Mouse (Mus musculus) layer of hippocampus, postnatal 25 days (tissue): ENCODE results near the gene Lbhd2. TPM values are rescaled to one million over a fixed set of nuclear protein-coding genes. Genes with fewer than 3 reads are reported as not detected.
A peak's percentile ranks its signal among the peaks of the same experiment; 100 is the strongest.

Experiments
- DNase-seq, 2 experiments: peaks; one replicate each; pipeline ENCODE4 v3.0.0; 2022; ENCODE audit warnings: mixed read lengths in 2 of 2, low spot score in 1 of 2; ENCODE audit errors: extremely low spot score in 1 of 2
- total RNA-seq, 2 experiments: library from RNA; stranded (reverse); gene quantifications; 2 replicates each; pipeline ENCODE4 v1.2.3; 2021

Gene Lbhd2
- total RNA-seq = under 1 TPM in 1 of 2 experiments, not detected in 1; 0.86 TPM

DNA sequence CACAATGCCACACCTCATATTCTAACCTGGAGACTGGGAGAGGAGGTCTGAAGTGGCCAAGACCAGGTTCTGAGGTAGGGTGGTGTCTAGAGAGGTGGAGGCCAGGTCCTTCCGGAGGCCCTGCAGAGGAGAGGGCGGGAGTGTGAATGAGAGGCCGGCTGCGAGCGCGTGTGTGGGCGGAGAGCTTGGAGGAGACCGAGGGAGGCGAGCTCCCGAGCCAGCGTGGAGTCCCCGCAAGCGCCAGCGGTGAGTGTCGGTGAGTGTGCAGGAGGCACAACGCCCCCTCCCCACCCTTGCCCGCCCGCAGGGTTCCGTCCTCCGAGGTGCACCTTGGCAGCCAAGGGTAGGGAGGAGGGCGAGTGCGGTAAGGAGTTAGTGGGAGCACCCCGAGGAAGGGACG is at the start of gene Lbhd2:
Gene Lbhd2, plus strand, starts transcription at position 188 of the 400 bp plus-strand sequence.
- no peak for DNase-seq

DNA sequence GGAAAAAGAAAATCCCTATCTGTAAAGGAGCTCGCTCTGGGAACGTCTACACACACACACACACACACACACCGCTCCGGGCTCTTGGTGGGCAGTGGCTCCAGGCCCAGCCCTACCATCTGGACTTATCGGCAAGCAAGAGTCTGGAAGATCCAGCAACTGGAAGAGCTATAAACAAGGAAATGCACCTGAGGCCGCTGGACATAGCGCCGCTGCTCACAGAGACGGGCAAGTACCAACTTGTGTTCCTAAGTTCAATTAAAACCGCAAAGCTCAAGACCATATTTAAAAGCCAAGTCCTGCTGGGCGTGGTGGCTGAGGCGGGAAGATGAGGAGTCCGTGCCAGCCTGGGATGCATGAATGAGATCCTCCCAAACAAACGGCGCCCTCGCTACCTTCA is 45.9 kb upstream of the Lbhd2 start:
- DNase-seq = no peak

DNA sequence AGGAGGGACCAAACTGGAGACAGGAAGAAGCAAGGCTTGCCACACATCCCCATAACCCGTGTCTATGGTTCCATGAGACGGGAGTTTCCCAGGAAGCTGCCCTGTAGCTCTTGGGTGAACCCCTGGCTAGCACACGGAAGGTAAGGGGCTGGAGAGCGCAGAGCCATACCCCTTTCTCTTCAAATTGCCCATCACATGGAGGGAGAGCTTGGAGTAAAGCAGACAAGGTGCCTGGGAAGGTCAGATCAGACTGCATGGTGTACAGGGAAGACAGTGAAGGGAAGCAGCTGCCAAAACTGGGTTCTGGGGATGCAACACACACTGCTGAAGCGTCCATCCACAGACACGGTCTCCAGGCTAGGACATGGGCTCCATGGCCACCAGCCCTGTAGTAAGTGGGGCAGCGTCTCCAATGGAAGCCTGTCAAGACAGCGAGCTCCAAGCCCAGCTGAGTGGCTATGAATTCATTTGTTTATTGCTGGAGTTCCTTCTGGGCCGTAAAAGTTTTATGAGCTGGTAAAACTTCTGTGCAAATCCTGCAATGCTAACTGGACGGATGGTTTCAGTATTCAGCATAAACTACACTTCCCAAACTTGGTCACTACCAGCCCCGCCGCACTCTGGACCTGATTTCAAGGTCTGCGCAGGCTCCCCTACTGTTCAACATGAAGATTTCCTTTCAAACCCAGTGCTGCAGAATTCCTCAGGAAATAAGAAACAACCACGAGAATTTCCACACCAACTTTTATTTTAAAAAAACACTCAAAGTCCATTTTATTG is 45.1 kb upstream of the Lbhd2 start:
- DNase-seq = no peak

DNA sequence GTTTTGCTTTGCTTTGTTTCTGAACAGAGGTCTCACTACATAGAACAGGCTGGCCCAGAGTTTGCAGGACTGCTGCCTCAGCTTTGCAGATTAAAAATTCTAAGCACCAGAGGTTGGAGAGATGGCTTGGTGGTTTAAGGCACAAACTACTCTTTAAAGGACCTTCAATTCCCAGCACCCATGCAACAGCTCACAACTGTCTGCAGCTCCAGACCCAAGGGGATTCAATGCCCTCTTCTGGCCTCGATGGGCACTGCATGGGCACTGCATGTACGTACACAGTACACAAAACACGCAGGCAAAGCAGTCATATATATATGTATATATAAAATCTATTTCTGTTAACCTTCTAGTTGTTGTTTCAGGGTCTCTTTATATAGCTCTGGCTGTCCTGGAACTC is 42.4 kb upstream of the Lbhd2 start:
- no peak for DNase-seq

DNA sequence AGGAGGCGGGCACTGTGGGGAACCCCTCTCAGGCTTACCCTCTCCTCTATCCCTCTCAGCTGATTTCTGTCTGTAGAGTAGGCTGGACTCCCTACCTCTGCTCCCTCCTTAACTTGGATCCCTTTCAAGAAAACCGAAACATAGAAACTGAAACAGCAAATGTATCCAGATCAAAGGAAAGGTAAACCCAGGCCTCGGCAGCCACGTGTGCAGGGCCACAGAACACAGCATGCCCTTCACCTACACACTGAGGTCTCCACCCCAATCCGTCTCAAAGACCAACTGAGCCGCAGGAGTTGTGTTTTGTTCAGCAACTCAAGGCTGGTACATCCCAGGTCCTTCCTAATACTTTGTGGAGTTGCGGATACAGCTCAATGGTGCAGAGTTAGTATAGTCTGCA is 39.5 kb upstream of the Lbhd2 start:
- DNase-seq = no peak

DNA sequence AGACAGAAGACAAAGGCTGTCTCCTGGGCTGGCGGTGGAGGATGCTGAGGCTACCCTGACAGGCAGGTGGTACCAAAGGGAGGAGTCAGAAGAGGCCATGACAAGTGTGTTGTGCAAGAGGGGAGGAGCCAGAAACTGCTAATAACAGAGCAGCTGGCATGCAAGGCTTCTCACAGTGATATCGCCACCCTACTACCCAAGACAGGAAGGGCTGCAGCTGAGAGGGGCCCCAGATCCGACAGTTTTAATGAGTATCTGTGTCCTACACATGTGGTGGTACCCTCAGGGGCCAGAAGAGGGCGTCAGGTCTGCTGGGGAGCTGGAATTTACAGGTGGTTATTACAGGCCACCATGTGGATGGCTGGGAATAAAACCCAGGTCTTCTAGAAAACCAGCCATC is 36.4 kb upstream of the Lbhd2 start:
- DNase-seq = no peak

DNA sequence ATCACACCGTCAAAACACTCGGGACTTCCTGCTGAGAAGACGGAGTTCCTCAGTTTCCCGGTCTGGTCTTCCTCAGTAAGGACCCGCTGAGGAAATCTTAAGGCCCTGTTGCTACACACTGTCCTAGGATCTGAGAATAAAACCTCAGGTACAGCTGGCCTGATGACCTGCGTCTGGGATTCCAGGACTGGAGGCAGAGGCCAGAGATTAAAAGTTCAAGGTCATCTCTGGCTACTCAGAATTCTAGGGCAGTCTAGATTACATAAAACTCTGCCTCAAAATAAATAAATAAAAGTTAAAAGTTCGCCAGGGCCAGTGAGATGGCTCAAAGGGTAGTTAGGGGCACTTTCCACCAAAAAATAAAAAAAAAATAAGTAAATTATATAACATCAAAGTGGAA is 34.7 kb upstream of the Lbhd2 start:
- DNase-seq = no peak

DNA sequence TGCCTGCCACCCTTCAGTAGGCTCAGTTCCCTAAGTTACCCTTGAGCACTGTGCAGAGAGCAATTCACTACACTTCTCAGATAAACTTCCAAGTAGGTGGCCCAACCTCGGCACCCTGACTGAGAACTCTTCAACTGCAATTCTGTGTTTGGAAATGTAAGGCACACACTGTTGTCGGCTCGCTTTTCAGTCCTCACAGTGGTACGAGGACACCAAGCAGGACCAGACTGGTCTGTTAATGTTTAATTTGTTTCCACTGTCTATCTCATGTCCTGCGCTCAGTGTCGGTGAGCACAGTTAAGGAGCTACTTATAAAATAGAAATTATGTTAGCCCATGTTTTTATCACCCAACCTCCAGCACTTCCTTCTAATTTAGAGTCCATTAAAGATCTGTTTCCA is 33.2 kb upstream of the Lbhd2 start:
- DNase-seq = no peak

DNA sequence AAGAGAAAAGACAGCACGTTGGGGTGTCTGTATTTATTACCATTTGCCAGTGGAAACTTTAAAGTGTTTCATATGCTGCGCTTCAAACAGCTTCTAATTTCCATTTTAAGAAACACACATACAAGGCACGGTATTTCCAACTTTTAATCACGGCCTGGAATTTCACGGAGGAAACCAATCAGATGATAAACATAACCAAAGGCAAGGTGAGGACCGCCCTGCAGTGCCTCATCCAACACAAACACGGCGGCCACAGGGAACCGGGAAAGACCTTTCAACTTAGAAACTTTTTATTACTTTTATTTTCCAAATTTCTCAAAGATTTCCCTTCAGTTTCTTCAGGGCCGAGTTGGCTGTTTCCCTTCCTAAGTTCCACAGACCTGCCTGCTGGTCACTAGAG is 31.9 kb upstream of the Lbhd2 start:
- no peak for DNase-seq

DNA sequence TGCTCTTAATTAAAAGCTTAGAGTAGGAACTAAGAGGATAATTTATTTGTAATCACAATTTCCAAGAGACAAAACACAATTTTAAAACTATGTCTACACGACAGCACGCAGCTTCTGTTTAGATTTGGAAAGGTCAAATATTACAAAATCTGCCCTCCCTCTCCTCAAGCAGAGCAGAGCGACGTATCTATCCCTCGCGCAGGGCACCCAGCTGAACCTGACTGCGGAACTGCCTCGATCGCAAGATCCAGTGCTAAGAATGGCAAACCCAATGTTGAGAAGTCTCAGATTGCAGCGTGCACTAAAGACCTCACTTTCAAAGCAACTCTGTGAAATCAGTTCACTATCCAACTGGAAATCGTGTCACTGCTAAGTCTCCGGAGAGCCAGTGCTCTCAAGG is 31.1 kb upstream of the Lbhd2 start:
- DNase-seq = no peak

DNA sequence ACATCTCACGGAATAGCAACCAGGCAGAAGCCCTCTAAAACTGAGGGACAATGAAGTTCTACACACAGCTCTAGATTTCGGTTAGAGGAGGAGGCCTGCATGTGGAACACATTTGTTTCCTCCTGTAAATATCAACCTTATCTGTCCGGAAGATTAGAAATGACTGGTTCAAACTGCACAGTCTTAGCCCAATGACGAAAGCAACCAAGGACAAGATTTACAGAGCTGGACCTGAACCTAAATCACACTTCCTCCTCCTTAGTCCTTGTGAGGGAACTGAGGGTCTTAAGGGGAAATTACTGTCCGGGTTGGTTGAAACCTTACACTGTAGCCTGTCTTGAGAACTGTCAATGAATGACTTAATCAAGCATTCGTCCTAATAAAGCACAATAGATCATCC is 30.6 kb upstream of the Lbhd2 start:
- no peak for DNase-seq

DNA sequence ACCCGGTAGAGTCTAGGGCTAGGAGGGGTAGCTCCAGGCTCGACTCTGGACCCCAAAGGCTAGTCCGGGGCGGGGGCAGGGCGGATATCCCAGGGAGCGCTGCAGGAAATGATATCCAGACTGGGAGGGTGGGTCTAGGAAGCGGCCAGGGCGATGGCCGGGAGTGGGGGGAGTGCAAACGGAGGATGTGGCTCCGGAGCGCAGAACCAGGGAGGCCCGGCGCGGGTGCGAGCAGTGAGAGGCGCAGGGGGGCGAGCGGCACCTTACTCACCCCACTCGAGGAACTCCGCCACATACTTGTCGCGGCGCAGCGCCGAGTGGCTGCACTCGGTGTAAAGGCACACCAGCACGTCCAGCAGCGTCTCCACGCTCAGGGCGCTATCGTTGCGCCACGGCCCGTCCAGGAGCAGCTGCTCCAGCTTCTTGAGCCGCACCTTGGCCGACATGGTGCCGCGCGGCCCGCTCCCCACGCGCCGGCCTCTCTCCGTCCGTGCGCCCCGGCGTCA is 29.7 kb upstream of the Lbhd2 start:
- peak; percentile 27 to 32 for DNase-seq

DNA sequence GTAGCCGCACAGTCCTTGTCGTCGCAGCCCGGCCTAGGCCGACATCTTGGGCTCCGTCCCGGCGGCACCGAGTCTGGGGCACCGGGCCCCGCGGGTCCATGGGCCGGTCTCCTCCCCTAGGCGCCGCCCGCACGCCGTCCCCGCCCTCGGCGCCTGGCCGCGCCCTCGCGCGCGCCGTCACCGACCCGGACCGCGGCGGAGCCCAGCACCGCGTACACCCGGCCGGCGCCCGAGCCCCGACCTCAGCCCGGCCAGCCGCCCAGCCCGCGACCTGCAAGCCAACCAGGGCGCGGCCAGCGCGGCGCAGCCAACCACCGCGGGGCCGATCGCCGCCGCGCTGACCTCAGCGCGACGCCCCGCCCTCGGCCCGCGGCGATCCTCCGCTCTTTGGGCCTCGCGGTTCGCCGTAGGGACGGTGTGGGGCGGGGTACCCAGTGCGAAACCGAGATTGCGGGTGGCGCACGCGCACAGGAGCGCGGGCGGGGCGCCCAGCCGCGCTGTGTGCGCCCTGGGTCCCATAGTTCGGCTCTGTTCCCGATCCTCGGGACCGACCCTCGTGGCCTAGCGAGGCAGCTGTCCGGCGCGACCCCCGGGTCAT is 29.1 kb upstream of the Lbhd2 start, which contains the start of gene Cdc42bpb:
Gene Cdc42bpb, minus strand, starts transcription at position 343 of the 598 bp plus-strand sequence.
- peak; percentile 91 for DNase-seq

DNA sequence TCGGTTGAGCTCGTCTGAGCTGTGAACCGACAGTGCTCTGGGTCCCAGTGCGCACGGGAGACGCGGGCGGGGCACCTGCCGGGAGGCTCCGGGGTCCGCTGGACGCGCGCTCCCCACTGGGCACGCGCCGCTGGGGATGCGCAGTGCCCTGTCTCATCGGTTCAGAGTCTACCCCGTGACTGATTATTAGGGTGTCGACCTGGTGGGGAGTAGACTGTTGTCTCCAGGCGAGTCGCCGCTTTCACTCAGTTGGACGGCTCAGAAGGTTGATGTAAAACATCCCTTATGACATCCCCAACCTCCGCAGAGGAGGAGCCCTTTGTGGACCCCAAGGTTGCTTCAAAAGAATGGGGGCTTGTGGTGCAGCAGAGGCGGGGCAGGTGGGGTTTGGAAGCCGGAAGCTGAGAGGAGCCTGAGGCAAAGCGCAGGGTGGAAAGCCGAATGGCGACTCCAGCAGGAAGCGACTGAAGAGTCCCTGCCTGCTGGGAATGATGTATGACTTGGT is 28.6 kb upstream of the Lbhd2 start:
- DNase-seq = no peak

DNA sequence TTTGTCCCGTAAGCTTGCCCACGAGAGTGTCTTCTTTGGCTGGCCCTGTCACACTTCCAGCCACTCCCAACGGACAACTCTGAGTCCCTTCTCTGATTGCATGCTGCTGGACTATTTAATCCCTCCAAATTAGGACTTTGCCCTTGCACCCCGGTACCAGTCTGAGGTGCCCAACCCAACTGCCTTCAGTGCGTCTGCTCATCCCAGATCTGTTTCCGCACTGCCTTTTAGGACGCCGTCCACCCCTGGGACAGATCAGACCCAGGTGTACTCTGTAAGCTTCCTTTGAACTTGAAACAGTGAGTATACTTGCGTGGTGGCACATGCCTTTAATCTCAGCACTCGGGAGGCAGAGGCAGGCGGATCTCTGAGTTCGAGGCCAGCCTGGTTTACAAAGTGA is 27.8 kb upstream of the Lbhd2 start:
- DNase-seq = no peak

DNA sequence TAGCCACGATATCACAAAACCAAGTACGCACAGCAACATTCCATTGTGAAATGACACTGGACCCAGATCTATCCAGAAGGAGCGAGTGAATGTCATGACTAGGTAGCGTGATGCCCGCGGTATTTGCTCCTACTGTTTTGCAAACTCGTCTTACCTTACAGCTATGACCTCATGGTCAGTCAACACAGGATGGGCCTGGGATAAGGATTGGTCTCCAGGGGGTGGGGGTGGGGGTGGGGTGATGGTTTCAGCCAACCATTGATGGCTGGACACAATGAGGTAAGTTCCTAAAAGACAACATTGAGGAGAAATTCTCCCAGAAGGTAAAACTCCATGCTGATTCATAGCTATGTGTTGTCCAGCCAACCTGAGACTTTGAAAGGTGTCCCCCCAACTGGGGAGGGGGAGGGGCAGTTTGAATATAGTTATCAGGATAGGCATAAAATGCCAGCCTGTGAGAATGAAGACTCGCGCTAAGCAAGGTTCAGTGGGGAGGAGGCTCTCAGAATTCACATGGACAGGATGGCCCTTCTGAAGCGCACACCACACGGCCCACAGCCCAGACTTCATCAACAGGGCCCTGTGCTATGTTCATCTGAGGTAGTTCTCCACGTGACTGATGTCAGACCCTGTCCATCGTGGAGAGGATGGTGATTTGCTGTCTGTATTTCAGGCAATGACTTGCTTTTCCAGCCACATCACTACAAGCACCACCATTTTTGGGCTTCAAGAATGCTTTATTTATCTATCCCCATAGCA is 20.5 kb upstream of the Lbhd2 start:
- DNase-seq = no peak

DNA sequence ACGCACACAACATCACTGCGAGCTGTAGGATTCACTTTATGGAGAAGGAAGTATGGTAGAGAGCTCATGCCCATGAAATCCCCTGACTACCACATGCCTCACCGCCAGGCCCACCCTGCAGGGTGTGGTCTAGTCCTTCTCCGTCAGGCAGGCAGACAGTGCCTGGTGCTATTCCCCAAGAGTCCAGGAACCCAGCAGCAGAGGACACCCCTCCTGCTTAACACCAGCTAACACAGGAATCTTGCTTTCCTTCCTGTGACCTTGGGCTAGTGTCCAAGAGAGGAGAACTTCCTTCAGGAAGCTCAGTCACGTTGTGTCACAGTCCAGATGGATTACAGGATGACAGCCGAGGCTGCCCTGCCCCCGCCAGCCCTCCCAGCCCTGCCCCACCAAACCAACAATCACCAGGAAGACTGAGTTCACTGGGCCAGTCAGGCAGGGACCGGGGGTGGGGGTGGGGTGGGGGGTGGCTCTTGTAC is 19.9 kb upstream of the Lbhd2 start:
- no peak for DNase-seq

DNA sequence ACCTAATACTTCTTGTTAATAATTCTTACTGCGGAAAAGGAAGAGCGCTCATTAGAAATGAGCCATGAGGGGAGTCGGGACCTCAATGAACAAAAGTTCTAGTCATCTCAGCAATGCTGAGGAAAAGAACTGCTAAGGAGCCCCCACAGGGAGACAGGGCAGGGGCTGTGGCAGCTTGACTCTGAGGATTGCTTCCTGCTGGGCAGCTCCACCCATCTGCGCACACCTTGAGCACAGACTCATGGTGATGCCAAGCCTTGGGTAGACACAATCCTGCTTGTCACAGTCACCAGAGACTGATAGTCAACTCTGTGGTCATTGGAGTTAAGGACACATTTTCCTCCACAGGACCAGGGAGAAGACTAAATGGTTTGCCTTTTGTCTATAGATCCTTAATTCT is 19.5 kb upstream of the Lbhd2 start:
- DNase-seq = no peak

DNA sequence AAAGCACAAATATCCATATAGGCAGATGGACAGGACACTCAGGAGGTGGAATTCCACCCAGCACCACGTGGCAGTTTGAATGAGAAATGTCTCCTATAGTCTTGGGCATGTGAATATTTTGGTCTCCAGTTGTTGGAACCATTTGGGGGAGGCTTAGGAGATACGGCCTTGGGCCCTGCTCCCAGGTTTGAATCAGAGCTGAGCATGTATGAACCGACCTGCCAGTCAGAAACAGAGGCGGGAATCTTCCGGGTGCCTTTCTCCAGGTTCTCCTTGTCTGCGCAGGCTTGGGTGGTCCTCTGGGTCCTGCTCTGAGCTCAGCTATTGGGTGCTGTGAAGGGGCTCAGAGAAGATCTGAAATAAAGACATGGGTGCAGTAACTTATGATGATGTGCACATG is 12.6 kb upstream of the Lbhd2 start:
- DNase-seq = no peak

DNA sequence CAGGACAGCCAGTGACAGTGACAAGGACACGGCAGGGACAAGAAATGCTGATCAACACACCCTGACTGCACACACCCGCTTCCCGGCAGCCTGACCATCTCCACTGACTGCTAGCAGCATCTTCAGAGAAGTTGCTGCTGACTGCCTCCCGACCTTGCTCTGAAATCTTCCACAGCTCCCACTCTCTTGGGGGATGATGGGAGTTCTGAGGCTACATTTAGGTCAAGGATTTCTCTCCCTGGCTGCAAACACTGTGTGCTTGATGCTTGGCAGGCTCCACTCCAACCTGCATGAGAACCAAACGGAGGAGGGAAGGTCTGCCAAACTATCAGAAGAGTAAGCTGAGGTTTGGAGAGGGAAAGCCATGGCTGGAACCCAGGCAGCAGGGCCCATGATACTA is 9.6 kb upstream of the Lbhd2 start:
- DNase-seq = no peak
